Mouse (Mus musculus): ENCODE results near the gene Fos. TPM values are rescaled to one million over a fixed set of nuclear protein-coding genes. Genes with fewer than 3 reads are reported as not detected.

Gene Fos
- total RNA-seq, 2 experiments from 2014 or later, result 47.2 to 55.9 TPM

- DNase-seq (ENCODE audit: low spot score in 2 of 2), result no peak
- intact Hi-C loops (cut with DNase I), result no loop called here
These were observed 16.7 kb upstream of the Fos start for GRCm38 (mm10) chr12:85456966-85457505.

GRCm38 (mm10) chr12:85459820-85460219 is 13.9 kb upstream of the Fos start:
- intact Hi-C loops (cut with DNase I), result no loop called here
- no peak for DNase-seq (ENCODE audit: low spot score in 2 of 2)

GRCm38 (mm10) chr12:85461913-85462663 is 11.6 kb upstream of the Fos start:
- intact Hi-C loops (cut with DNase I), result no loop called here
- DNase-seq (ENCODE audit: low spot score in 2 of 2), result no peak

DNA sequence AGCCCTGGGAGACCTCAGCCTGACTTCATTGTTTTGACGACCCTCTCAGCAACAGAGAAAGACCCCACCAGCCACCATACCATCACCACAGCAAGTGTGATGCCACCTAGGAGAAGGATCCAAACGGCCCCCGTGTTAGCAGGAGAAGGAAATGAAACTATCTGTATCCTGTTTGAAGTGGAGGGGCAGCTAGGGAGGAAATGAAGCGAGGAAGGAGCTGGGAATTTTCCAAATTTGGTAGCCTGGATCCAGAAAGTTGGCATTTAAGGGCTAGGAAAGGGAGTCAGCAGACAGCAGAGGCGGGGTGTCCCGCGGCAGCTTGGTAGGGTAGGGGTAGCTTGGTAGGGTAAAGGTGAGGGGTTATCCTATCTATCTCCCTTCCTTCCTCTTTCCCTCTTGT is 10.9 kb upstream of the Fos start:
- DNase-seq (ENCODE audit: low spot score in 2 of 2), result no peak
- intact Hi-C loops (cut with DNase I), result no loop called here

GRCm38 (mm10) chr12:85464431-85464830 is 9.3 kb upstream of the Fos start:
- intact Hi-C loops (cut with DNase I), result no loop called here
- DNase-seq (ENCODE audit: low spot score in 2 of 2), result no peak

DNA sequence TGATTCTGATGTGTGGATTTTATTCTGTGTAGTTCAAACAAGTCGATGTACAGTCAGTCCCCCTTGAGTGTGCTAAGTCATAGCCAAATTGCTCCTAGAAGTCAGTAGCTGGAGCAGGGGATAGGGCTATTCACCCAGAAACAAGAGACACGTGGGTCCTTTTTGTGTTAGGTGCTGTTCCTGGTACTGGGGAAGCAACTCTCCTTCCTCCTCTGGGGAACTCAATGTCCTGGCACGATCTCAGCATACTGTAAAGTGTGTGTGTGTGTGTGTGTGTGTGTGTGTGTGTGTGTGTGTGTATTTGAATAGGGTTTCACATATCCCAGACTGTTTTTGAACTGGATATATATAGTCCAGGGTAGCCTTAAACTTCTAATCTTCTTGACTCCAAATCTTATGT is 8.8 kb upstream of the Fos start:
- no peak for DNase-seq (ENCODE audit: low spot score in 2 of 2)
- intact Hi-C loops (cut with DNase I), result no loop called here

- intact Hi-C loops (cut with DNase I), result loop anchor here (1.0 kb wide), 1 partner anchor 13 kb away; no protein-coding TSS in a partner anchor
- DNase-seq (ENCODE audit: low spot score in 2 of 2), result peak; percentile 75 to 90
These were observed 5.8 kb upstream of the Fos start for GRCm38 (mm10) chr12:85467854-85468253.

DNA sequence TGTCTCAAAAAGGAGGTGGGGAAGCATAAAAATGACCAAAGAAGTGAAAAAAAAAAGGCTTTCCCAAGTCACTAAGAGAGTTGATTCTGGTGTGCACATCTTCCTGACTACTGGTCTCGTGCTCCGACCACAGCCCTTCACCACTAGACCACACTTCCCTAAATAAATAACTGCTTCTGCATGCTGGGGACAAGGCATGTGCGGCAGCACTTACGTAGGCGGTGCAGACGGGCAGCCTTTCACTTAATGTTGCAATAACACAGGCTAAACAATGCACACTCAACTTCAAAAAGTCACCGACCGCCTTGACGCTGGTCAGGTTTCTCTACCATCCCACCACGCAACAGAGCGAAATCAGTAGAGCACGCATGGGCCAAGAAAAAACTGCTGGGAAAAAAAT is 5.0 kb upstream of the Fos start:
- intact Hi-C loops (cut with DNase I), result loop anchor here (1.0 kb wide), 1 partner anchor 13 kb away; no protein-coding TSS in a partner anchor
- DNase-seq (ENCODE audit: low spot score in 2 of 2), result peak in 1 of 2 experiments; percentile 21

DNA sequence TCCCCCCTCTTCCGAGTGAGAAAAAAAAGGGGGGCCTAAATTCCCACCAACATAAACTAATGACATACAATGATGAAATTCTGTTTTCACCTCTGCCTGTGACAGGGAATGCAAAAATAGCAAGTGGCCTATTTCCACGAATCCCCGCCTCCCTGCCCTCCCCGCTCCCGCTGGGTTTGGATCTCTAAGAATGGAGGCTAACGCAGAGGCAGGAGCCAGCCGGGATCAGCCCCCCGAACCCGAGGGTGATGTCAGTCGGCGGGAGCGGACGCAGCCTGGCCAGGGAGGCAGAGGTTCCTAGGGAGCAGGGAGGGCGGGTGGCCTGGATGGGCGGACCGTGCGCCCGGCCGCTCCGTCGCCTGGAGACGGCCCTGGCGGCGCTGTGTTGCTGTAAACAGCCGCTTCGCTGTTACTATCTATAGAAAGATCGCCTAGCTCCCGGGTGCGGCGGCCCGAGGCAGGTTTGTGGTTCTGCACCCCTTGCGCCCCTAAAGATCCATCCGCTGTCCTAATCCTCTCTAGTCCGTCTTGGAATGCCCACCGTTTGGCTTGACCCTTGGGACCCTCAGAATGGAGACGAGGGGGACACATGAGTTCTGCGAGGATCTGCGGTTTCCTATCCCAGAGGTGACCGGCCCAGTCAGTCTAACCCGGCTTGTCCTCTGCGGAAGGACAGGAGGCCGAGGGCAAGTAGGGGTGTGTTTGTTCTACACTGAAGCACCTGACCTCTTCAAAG is 1.6 kb upstream of the Fos start:
- peak; percentile 55 to 74 for DNase-seq (ENCODE audit: low spot score in 2 of 2)
- intact Hi-C loops (cut with DNase I), result loop anchor here (2.0 to 5.0 kb wide), 2 partner anchors 35 to 95 kb away; no protein-coding TSS in a partner anchor

GRCm38 (mm10) chr12:85472656-85473410 is 857 bp upstream of the Fos start:
- intact Hi-C loops (cut with DNase I), result loop anchor here (1.0 to 5.0 kb wide), 3 partner anchors 18 to 96 kb away; no protein-coding TSS in a partner anchor
- DNase-seq (ENCODE audit: low spot score in 2 of 2), result no peak

DNA sequence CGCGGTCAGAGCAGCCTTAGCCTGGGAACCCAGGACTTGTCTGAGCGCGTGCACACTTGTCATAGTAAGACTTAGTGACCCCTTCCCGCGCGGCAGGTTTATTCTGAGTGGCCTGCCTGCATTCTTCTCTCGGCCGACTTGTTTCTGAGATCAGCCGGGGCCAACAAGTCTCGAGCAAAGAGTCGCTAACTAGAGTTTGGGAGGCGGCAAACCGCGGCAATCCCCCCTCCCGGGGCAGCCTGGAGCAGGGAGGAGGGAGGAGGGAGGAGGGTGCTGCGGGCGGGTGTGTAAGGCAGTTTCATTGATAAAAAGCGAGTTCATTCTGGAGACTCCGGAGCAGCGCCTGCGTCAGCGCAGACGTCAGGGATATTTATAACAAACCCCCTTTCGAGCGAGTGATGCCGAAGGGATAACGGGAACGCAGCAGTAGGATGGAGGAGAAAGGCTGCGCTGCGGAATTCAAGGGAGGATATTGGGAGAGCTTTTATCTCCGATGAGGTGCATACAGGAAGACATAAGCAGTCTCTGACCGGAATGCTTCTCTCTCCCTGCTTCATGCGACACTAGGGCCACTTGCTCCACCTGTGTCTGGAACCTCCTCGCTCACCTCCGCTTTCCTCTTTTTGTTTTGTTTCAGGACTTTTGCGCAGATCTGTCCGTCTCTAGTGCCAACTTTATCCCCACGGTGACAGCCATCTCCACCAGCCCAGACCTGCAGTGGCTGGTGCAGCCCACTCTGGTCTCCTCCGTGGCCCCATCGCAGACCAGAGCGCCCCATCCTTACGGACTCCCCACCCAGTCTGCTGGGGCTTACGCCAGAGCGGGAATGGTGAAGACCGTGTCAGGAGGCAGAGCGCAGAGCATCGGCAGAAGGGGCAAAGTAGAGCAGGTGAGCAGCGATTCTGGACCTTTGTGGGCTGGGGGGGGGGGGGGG is 875 bp downstream of the Fos start:
- peak; percentile 80 to 93 for DNase-seq (ENCODE audit: low spot score in 2 of 2)
- intact Hi-C loops (cut with DNase I), result loop anchor here (1.0 to 5.0 kb wide), 2 partner anchors 11 to 97 kb away; no protein-coding TSS in a partner anchor

DNA sequence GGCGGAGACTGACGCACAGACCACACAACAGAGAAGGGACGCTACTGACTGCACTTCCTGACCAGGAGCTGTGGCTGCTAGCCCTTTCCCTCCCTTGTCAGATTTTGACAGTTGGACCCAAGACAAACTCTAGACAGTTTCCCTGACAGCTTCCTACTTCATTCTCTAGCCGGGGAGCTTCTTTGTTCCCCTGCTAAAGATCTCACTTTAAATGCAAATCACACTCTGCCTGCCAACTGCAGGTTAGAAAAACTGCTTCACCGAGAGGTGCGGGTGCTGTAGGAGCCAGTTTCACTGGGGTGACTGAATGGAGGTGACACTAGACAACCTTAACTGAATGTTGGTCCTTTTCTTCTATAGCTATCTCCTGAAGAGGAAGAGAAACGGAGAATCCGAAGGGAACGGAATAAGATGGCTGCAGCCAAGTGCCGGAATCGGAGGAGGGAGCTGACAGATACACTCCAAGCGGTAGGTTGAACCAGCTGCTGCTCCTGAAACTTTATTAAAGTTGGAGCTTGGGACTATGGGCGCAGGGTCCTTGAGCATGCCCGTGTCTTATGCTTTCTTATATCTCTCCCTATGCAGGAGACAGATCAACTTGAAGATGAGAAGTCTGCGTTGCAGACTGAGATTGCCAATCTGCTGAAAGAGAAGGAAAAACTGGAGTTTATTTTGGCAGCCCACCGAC is 1.7 kb downstream of the Fos start:
- intact Hi-C loops (cut with DNase I), result loop anchor here (1.0 kb wide), 1 partner anchor 10 kb away; no protein-coding TSS in a partner anchor

GRCm38 (mm10) chr12:85475920-85476828 is 2.5 kb downstream of the Fos start:
- intact Hi-C loops (cut with DNase I), result loop anchor here (1.0 kb wide), 1 partner anchor 9 kb away; no protein-coding TSS in a partner anchor
- peak in 1 of 2 experiments; percentile 22 for DNase-seq (ENCODE audit: low spot score in 2 of 2)

More for the DNA sequence above, 1.7 kb downstream of the Fos start:
- DNase-seq (ENCODE audit: low spot score in 2 of 2), result peak in 1 of 2 experiments; percentile 44

DNA sequence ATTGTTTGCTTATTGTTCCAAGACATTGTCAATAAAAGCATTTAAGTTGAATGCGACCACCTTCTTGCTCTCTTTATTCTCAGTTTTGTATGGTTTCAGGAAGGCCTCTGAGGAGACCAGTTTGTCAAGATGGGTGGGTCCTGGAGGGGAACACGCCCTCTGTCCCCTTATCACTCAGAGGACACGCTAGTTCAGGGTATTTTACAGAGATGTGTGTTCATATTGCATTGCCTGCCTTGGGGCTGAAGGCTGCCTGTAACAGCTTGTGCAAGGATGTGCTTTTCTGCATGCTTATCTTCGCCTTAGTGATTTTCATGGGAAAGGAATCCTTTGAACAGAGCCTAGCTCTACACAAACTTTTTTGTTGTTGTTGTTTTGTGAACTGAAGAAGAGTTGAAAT is 3.5 kb downstream of the Fos start:
- no peak for DNase-seq (ENCODE audit: low spot score in 2 of 2)
- intact Hi-C loops (cut with DNase I), result no loop called here

DNA sequence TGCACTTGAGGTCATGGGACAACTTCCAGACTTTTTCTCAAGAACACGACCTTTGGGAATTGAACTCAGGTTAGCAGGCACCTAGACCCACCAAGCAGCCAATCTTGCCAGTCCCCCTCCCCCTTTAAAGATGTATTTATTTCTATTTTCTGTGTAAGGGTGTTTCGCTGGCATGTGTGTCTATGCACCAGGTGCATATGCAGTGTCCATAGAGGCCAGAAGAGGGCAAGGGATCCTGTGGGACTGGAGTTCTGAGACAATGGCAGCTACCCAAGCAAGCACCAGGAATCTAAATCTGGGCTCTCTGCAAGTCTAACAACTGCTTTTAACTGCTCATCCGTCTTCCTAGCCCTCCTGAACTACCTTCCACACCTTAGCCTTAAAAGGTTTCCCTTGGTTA is 4.1 kb downstream of the Fos start:
- intact Hi-C loops (cut with DNase I), result no loop called here
- no peak for DNase-seq (ENCODE audit: low spot score in 2 of 2)

DNA sequence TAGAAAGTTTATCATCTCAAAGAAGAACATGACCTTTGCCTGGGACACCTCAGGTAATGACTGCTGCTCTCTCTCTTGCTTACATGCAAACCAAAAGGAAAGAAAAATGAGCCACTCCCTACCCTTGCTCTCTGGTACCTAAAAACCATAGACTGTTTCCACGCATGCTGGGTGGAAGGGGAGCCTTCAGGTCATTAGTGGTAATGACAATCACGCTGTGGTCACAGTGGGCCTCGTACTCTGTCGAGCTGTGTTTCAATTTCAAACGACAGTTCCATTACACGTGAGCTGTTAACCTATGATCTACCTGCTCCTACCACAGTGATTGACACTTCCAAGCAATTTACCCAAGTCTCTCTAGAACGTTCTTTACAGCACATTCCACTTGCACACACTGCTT is 5.0 kb downstream of the Fos start:
- no peak for DNase-seq (ENCODE audit: low spot score in 2 of 2)
- intact Hi-C loops (cut with DNase I), result no loop called here

GRCm38 (mm10) chr12:85479190-85479589 is 5.5 kb downstream of the Fos start:
- no peak for DNase-seq (ENCODE audit: low spot score in 2 of 2)
- intact Hi-C loops (cut with DNase I), result no loop called here

Data from left cerebral cortex, postnatal 25 days (tissue).